Mouse (Mus musculus): ENCODE results near the gene Eif6.

DNA sequence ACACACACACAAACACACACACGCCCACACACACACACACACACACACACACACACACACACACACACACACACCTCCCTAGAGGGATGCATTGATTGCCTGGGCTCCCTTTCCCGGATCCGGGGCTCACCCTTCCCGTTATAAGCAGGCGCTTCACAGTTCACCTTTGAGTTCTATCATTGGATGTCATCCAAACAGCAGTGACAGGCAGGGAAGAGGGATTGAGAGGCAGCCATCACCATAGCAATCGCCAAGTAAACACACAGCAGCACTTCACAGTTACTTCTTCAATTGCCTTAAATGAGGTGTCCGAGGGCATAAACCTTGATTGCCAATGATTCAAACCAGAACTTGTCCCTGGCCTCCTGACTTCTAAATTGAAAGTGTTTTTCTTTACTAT, 47.7 kb downstream of the Eif6 start:
- TF ChIP-seq POLR2A (IDR thresholded peaks at IDR 0.05; ENCODE audit: control insufficient read depth, low read depth, low read length) (no peak), CTCF (IDR thresholded peaks at IDR 0.05; ENCODE audit: control insufficient read depth, insufficient read depth, insufficient replicate concordance, low read depth, low read length) (no peak)

Measured in testis, adult 2 months (tissue).